Mouse (Mus musculus) kidney, adult 18-20 months (tissue): ENCODE measurements around the gene Mrpl55.
A peak's percentile ranks its signal among the peaks of the same experiment; 100 is the strongest.

Experiments used
- DNase-seq: peaks from one replicate; pipeline ENCODE4 v3.0.0; 2021

The Mrpl55 gene

GRCm38 (mm10) chr11:59230144-59230760 lies 28.0 kb downstream of the Mrpl55 start:
- peak; percentile 79 for DNase-seq

- no peak for DNase-seq
These were observed 30.5 kb downstream of the Mrpl55 start for GRCm38 (mm10) chr11:59232797-59233196.

- DNase-seq, result peak; percentile 69
These were observed 36.5 kb downstream of the Mrpl55 start for GRCm38 (mm10) chr11:59238525-59239427.

GRCm38 (mm10) chr11:59239428-59239785 lies 37.1 kb downstream of the Mrpl55 start:
- no peak for DNase-seq

- no peak for DNase-seq
These were observed 37.5 kb downstream of the Mrpl55 start for GRCm38 (mm10) chr11:59239796-59240195.

GRCm38 (mm10) chr11:59241841-59242240 lies 39.6 kb downstream of the Mrpl55 start:
- DNase-seq, result no peak

- DNase-seq, result no peak
These were observed 41.6 kb downstream of the Mrpl55 start for GRCm38 (mm10) chr11:59243856-59244255.

- DNase-seq, result no peak
These were observed 45.8 kb downstream of the Mrpl55 start for GRCm38 (mm10) chr11:59248101-59248500.
